Mouse (Mus musculus): Measurements from ENCODE around the gene Rcan3. TPM values are rescaled to one million over a fixed set of nuclear protein-coding genes. Genes with fewer than 3 reads are reported as not detected.

Rcan3 gene
- polyA plus RNA-seq, 2 experiments from 2014 or later: 14.6 to 23.0 TPM

DNA sequence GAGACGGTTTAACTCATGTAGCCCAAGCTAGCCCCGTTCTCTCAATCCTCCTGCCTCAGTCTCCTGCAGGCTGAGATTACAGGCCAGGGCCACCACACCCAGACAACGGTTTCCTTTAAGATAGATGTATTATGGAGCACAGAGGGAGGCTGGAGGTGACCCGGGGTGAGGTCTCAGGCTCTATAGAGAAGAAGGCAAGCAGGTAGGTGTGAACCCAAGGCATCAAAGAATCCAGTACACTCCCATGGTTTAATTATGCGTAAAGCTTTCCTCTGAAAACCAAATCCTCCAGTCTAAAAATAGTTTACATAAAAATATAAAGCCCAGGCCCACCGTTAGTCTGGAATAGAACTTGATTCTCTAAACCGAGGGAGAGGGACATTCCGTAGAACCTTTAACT is 20.2 kb downstream of the Rcan3 start:
- no peak for ATAC-seq

DNA sequence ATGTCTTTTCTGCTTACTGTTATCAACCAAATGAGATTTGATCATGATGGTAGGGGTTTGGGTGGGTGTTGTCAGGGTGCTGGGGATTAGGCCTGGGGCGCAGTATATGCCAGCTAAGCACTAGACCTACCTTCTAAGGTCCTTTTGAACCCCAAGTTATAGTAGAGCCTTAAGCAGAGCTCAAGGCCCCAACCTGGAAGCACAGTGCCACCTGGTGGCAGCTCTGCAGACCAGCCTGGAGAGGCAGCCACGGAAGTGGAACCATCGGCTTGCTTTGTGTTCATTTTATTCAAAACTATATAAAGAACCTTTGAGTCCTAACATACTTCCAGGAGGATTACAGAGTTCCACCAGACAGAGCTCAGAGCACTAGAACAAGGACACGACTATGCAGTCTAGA is 22.0 kb downstream of the Rcan3 start:
- peak; percentile 71 for ATAC-seq

DNA sequence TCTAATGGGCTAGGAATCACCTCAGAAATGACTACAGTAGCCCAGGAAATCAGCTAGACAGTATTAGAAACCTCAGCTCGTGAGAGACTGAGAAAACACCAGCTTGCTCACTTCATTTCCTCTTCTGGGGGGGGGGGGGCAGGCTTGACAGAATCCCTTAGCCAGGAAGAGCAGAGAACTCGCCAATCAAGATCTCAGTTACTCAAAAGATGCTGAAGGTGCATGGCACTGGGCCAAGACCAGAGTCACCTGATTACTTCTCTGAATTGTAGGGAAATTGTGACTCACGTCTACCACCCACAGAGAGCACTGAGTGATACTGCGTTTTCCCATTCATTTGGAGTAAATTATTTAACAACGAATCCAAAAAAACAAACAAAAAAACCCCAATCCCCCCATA is 27.5 kb downstream of the Rcan3 start:
- ATAC-seq: peak; percentile 94

DNA sequence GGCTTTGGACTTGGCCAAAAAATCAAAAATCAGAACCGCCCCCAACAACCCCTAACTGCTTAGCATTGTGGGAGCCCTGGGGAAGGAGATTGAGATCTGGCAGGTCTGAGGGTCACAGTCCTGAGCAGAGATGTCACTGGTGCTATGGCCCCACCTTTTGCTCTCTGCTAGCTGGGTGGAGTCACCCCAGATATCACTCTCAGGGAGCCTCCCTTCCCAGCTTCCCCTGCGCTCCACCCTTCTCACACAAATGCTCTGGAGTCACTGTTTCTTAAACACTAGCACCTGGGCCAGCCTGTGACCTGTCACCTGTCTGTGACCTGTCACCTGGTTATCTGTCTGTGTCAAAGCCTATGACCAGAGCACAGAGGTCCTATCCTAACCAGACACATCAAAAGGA is 28.7 kb downstream of the Rcan3 start:
- ATAC-seq: no peak

DNA sequence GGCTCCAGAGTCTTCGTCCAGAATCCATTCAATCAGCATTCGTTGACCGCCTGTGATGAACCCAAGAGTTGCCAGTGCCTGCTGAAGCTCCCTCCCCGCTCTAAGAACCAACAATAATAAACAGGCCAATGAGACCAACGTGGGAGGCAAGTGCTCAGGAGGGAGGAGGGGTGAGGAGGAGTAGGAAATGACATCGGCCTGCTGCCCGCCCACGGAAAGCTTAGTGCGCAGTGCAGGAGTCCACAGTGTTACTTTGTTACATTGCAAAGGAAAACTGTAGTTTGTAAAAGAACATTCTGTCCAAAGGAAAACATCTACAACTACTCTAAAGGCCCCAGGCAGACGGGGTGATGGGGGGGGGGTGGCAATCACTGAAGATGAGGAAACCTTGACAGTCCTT is 29.6 kb downstream of the Rcan3 start:
- ATAC-seq: no peak

DNA sequence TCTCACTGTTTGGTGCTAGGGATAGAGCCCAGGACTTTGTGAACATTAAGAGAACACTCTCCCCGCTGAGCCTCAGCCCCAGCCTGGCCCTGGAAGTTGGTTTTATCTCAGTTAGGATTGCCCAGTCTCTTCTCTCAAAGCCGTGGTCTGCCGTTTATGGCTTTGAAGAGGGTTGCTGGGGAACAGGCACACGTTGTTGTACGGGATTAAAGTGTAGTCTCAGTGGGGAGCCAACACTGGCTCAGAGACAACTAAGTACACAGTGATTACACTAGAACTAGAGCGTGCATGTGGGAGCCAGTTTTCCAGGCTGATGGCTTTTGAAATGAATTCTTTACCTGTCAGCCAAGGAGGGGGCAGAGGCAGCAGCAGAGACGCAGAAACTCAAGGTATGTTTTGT is 31.8 kb downstream of the Rcan3 start:
- ATAC-seq: no peak

DNA sequence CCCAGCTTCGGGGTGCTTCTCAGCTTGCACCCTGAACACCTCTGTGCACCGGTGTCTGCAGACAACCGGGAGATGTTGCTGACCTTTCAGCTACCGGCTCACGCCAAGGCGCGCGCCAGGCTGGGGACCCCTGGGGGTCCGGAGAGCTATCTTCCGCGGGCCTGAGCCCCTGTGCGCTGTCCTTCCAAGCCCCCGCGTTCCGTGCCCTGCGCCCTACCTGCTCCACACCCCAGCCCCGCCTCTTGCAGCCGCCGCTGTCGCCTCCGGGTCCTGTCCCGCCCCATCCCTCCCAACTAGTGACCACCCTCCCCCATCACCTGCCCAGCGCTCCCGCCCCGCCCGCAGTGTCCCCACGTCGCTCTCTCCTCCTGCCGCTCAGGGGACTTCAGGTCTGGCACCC is 35.7 kb downstream of the Rcan3 start, which contains the start of gene Ncmap:
Ncmap (minus strand) TSS at position 237 of the 400 bp plus-strand sequence.
- ATAC-seq: no peak

DNA sequence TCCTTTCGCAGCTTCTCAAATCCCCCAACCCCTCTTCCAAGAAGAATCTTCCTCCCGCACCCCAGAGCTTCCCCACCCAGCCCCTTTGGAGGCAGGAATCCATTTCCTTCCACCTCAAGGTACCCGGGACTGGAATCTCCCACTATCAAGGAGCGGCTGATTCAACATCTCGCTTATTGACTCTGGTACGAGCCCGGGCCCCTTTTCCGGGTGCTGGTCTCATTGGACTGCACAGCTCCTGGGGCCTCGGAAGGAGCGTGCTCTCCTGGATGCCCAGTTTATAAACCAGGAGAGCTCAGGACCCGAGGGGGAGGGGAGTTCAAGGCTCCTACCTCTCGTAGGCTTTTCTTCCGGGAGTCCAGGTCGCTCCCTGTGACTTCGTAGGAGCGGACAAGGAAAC is 36.1 kb downstream of the Rcan3 start:
- ATAC-seq: no peak

DNA sequence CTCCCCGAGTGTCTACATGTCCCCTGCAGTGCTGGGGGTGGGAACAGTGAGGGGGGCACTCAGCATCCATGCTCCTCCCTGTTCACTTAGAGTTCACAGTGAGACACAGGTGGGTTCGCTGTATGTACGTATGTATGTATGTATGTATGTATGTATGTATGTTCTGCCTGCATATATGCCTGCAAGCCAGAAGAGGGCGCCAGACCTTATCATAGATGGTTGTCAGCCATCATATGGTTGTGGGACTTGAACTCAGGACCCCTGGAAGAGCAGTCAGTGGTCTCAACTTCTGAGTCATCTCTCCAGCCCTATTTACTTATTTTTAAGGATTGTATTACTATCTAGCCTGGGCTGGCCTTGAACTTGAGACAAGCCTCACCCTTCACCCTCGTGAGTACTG is 37.4 kb downstream of the Rcan3 start:
- ATAC-seq: no peak

DNA sequence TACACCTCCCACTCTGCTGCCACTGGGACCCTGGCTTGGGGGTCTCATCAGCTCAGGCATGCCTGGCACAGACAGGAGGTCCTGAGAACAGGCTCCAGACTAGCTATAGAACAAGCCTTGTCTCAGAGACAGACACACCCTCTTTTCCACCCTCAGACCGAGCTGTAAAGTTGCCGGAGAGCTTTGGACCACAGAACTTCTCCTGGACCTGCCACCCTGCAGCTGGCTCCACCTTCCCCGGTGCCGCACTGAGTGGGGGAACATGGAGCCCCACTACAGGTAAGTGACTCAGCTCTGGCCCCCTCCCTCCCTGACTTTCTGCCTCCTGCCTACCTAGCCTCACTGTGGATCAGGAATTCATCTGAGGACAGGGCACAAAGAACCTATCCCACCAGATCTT is 38.3 kb downstream of the Rcan3 start:
- ATAC-seq: no peak

DNA sequence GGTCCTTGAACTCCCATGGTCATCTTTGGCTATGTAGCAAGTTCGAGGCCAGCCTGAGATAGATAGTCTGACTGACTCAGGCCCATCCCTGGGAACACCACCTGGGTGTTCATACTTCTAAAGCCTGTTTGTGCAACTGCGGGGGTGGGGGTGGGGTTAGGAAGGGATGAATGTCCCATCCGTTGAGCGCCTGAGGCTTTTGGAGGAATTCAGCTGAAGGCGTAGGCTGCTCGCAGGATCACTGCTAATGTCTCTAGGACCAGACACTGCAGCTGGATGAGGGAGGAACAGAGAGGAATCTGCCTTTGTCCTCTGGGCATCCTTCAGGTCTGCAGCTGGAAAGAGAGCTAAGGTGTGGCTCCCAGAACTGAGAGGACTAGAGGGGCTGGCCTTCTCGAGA is 39.0 kb downstream of the Rcan3 start:
- ATAC-seq: no peak

DNA sequence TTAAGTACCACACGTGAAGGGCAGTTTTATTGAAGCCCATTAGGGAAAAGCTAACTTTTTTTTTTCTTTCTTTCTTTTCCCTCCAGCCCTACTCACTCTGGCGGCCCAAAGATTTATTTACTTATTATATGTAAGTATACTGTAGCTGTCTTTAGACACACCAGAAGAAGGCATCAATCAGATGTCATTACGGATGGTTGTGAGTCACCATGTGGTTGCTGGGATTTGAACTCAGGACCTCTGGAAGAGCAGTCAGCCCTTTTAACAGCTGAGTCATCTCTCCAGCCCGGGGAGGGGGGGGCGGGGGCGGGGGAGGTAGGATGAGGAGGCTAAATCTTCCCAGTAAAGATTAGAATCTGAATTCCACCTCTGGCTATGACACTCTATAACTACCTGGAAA is 40.3 kb downstream of the Rcan3 start:
- no peak for ATAC-seq

DNA sequence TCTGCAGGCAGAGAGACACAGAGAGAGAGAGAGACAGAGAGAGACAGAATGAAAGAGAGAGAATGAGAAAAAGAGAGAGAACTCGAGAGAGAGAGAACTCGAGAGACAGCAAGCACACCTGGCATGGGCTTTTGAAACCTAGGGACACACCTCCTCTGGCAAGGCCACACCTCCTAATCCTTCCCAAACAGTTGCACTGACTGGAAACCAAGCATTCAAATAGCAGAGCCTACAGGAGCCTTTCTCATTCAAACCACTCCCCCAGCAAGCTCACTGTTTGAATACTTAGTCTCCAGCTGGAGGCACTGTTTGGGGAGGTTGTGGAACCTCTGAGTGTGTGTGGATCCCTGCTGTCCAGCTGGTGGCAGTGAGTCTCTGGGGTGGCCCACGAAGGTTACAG is 40.9 kb downstream of the Rcan3 start:
- ATAC-seq: no peak

DNA sequence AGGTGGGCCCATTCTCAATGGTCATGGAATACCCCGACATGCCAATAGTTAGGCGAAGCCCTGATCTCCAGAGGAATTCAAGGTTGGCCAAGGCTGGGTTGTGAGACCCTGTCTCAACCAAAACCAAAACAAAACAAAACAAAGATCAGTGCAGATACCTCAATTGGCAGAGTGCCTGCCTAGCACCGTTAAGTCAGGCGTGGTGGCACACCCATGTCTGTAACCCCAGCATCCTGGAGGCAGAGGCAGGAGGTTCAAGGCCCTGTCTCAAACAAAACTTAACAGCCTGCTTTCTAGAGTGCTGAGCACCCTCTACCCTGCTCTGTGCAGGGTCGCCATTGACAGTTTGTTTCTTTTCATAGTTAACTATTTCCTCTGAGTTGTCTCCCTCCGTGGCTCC is 42.6 kb downstream of the Rcan3 start:
- ATAC-seq: peak; percentile 14

DNA sequence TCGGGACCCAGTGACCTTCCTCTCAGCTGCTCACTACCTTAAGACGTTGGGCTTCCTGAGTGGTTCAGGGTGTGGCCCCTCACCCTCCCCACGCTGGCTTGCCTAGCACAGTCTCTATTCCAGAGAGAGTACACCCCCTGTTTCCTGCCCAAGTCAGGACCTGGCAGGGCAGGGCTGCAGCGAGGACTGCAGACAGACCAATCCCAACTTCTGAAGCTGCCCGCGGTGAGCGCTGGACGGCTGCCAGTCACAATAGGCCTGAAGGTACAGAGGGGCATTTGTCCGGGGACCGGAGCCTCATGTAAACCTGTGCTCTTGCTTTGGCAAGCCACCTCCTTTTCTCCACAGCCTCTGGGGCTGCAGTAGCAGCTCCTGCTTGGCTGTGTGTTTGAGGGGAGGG is 48.0 kb downstream of the Rcan3 start:
- no peak for ATAC-seq

DNA sequence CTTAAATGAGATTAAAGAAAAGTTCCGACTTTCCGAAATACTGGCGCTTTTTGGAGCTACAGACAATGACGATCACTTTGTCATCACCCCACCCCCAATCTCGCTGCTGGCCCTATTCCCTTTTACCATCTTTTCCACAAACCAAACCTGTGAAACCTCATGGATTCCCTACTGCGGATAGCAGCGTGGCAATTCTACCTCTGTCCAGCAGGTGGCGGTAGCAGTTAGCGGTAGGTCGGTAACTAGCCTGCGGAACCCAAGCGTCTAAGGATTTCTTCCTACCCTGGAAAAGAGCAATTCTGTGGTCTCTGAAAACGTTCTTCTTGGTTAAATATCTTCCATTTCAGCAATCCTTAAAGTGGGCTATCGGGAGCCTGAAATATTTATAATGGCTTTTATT is 51.3 kb downstream of the Rcan3 start:
- no peak for ATAC-seq

DNA sequence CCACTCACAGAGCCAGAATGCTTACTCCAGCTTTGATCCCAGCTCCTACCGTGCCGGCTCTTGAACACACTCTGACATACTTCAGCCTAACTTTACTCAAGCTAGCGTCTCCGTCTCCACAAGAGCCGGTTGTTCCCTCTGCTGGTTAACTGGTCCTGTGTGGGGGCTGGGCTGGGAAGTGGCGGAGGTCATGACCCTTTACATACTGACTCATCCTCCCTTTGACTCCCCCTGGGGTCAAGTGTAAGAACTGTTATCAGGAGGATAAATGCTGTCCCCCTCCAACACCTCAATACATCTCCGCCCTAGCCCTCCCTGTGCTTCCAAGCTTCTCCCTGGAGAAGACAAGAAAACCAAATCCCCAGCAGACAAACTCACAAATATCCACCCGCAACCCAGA is 52.3 kb downstream of the Rcan3 start:
- ATAC-seq: no peak

DNA sequence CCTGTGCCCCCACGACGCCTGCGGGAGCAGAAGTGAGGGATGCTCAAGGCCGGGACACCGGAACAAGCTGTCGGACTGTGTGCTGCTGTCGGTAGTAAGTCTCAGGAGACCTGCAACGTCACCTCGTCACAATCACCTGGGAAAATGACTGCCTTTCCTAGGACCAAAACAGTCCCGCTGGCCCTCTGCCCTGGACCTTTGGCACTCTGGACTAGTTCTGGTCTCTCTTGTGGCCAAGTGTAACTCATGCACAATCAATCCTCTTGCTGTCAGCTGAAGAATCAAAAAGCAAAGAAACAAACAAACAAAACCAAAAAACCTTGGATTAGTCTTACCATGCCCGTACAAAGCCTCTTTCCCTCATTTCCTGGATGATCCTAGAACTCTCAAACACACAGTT is 56.4 kb downstream of the Rcan3 start:
- no peak for ATAC-seq

DNA sequence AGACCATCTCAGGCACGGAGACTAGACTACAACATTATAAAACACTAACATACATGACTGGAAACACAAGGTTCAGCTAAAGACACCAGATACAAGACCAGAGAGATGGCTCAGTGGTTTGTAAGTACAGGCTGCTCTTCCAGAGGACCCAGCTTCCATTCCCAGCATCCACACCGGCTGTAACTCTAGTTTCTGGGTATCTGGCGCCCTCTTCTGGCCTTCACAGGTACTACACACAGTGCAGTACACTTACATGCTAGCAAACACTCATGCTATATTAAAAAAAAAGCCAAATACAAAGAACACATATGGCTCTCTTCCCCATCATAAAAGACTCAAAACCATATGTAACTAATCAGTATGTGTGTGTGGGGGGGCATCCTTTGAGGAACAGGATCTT is 58.2 kb downstream of the Rcan3 start:
- no peak for ATAC-seq

DNA sequence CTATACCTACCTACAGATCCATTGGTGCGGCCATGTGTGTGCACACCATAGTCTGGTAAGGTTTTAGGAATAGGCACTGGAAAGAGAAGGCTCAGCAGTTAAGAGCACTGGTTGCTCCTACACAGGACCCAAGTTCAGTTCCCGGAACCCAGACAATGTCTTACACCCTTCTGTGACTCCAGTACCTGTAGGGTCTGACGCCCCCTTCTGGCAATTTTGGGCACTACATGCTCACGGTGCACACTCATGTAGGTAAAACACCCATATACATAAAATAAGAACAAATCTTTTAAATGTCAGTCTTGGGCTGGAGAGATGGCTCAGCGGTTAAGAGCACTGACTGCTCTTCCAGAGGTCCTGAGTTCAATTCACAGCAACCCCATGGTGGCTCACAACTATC is 60.4 kb downstream of the Rcan3 start:
- ATAC-seq: no peak

DNA sequence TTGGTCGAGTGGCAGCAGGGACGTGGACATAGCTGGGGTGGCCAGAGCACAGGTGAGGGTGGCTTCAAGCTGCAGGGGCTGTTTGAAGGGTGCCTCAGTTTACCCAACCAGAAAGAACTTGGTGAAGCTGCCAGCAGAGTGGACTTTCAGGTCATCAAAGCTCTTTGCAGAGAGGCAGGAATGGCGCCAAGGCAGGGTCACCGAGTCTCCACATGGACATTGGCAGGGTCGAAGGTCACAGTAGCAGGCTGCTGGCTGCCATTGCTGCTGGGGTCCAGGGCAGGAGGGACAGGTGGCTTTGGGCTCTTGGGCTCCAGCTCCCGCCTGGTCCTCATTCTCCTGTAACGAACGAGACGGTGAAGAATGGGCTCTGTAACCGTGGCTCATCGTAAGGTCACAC is 63.3 kb downstream of the Rcan3 start:
- ATAC-seq: no peak

DNA sequence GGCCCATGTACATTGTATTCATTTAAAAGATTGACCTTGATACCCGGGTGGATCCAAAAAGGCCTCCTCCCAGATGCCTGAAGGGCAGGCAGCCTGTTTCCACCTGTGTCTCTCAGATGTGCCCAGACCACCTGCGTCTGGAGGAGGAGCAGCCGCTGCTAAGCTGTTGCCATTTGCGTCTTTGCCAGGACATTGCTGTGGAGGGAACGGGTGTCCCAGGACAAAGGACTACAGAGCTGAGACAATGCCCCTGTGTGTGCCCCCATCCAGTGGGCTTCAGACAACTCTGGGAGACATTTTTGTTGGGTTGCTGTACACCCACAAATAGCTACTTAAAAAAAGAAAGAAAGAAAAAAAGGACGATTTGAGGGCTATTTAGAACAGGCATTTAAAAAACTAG is 70.8 kb downstream of the Rcan3 start:
- ATAC-seq: no peak
